Mouse (Mus musculus) forebrain, embryonic 13.5 days (tissue): ENCODE measurements around the gene Arap2. TPM values are rescaled to one million over a fixed set of nuclear protein-coding genes. Genes with fewer than 3 reads are reported as not detected.
"Not testable (repeated sequence)": the region's sequence is repeated elsewhere in the genome, so short reads cannot be mapped to it uniquely, and the experiment has no call there.

Source experiments
- ATAC-seq: fragments of 200-750 bp; cut with Nextera tagmentation; 2 replicates; pipeline ENCODE4 v1.8.0; 2017
- H3K27ac ChIP-seq: fragments of 300-500 bp; sonication (generic); 2 replicates; pipeline ENCODE4 v1.5.1; 2015; ENCODE audit warnings: inconsistent platforms, mild to moderate bottlenecking, moderate library complexity
- H3K27me3 ChIP-seq: fragments of 300-500 bp; sonication (generic); 2 replicates; pipeline ENCODE4 v1.6.1; 2015; ENCODE audit warnings: mild to moderate bottlenecking, inconsistent platforms
- H3K36me3 ChIP-seq: fragments of 300-500 bp; sonication (generic); 2 replicates; pipeline ENCODE4 v1.6.1; 2015; ENCODE audit warnings: mild to moderate bottlenecking, inconsistent platforms; ENCODE audit not compliant: poor library complexity, severe bottlenecking
- H3K4me1 ChIP-seq: fragments of 300-500 bp; sonication (generic); 2 replicates; pipeline ENCODE4 v1.6.1; 2015; ENCODE audit warnings: inconsistent platforms
- H3K4me2 ChIP-seq: fragments of 300-500 bp; sonication (generic); 2 replicates; pipeline ENCODE4 v1.6.1; 2015; ENCODE audit warnings: inconsistent platforms, mild to moderate bottlenecking, moderate library complexity
- H3K4me3 ChIP-seq: fragments of 300-500 bp; sonication (generic); 2 replicates; pipeline ENCODE4 v1.5.1; 2015; ENCODE audit warnings: mild to moderate bottlenecking, inconsistent platforms
- H3K9ac ChIP-seq: fragments of 300-500 bp; sonication (generic); 2 replicates; pipeline ENCODE4 v1.6.1; 2015; ENCODE audit warnings: mild to moderate bottlenecking, inconsistent platforms
- H3K9me3 ChIP-seq: fragments of 300-500 bp; sonication (generic); replicated peaks from 2 replicates; pipeline ENCODE4 v1.6.1; 2016; ENCODE audit warnings: inconsistent platforms
- WGBS: fragments of 180-500 bp; shearing (Covaris S2); methylation state at CpG from one replicate; pipeline ENCODE4 v1.1.7; 2015; 5-methylcytosine and 5-hydroxymethylcytosine counted together
- polyA plus RNA-seq: library from polyadenylated mRNA; unstranded; fragments of >200 nt; fragmentation: Nextera tagmentation; extraction: Ambion mirVana; gene quantifications from 2 replicates; pipeline ENCODE4 v1.2.1, GENCODE M21; 2015

The Arap2 gene
- polyA plus RNA-seq, 1 experiment from 2014 or later = 1.7 TPM

GRCm38 (mm10) chr5:62764161-62764560 lies 1.8 kb downstream of the Arap2 start:
- H3K36me3 ChIP-seq = no peaks in the 10 kb centered on the region
- no peak overlapping the region for H3K4me2 ChIP-seq
- no peak overlapping the region for H3K4me3 ChIP-seq
- H3K9ac ChIP-seq = no peak overlapping the region
- no peak for ATAC-seq
- H3K27ac ChIP-seq = no peak overlapping the region
- H3K27me3 ChIP-seq = peaks cover 7% of the 10 kb centered on the region; the same call in 1 of the 2 replicates
- no peaks in the 10 kb centered on the region for H3K9me3 ChIP-seq
- WGBS = 69% methylated on average over 5 of the region's 5 CpGs
- H3K4me1 ChIP-seq = peaks cover 5% of the 10 kb centered on the region; the same call in 1 of the 2 replicates

- peaks cover 7% of the 10 kb centered on the region; the same call in 1 of the 2 replicates for H3K27me3 ChIP-seq
- H3K4me3 ChIP-seq = no peak overlapping the region
- H3K27ac ChIP-seq = no peak overlapping the region
- no peaks in the 10 kb centered on the region for H3K9me3 ChIP-seq
- 94% methylated on average over 1 of the region's 1 CpGs for WGBS
- peaks cover 5% of the 10 kb centered on the region; the same call in 1 of the 2 replicates for H3K4me1 ChIP-seq
- no peak overlapping the region for H3K9ac ChIP-seq
- H3K4me2 ChIP-seq = no peak overlapping the region
- no peak for ATAC-seq
- H3K36me3 ChIP-seq = no peaks in the 10 kb centered on the region
Observed at GRCm38 (mm10) chr5:62763046-62763445, 2.9 kb downstream of the Arap2 start.

GRCm38 (mm10) chr5:62762298-62762960 lies 3.5 kb downstream of the Arap2 start:
- Histone ChIP-seq H3K27ac (no peak overlapping the region), H3K36me3 (no peaks in the 10 kb centered on the region), H3K9me3 (no peaks in the 10 kb centered on the region)

GRCm38 (mm10) chr5:62760791-62761504 lies 5.0 kb downstream of the Arap2 start:
- ATAC-seq = no peak
- 37% methylated on average over 5 of the region's 5 CpGs for WGBS
- Histone ChIP-seq H3K36me3 (no peaks in the 10 kb centered on the region), H3K4me2 (no peak overlapping the region), H3K9ac (no peak overlapping the region), H3K4me3 (no peak overlapping the region), H3K9me3 (no peaks in the 10 kb centered on the region), H3K4me1 (no peaks in the 10 kb centered on the region), H3K27ac (no peak overlapping the region), H3K27me3 (no peaks in the 10 kb centered on the region)

More at GRCm38 (mm10) chr5:62762298-62762960, 3.5 kb downstream of the Arap2 start:
- ATAC-seq = no peak
- no peak overlapping the region for H3K4me3 ChIP-seq
- H3K4me2 ChIP-seq = no peak overlapping the region
- WGBS = 74% methylated on average over 4 of the region's 4 CpGs
- no peak overlapping the region for H3K9ac ChIP-seq
- peaks cover 5% of the 10 kb centered on the region; the same call in 1 of the 2 replicates for H3K4me1 ChIP-seq
- H3K27me3 ChIP-seq = peaks cover 7% of the 10 kb centered on the region; the same call in 1 of the 2 replicates

GRCm38 (mm10) chr5:62755808-62756527 lies 10.0 kb downstream of the Arap2 start:
- H3K27me3 ChIP-seq = no peaks in the 10 kb centered on the region
- H3K4me2 ChIP-seq = no peak overlapping the region
- no peaks in the 10 kb centered on the region for H3K9me3 ChIP-seq
- WGBS = 86% methylated on average over 3 of the region's 3 CpGs
- H3K36me3 ChIP-seq = no peaks in the 10 kb centered on the region
- H3K9ac ChIP-seq = no peak overlapping the region
- H3K4me1 ChIP-seq = no peaks in the 10 kb centered on the region
- ATAC-seq = no peak
- no peak overlapping the region for H3K27ac ChIP-seq
- no peak overlapping the region for H3K4me3 ChIP-seq

GRCm38 (mm10) chr5:62752934-62753333 lies 13.0 kb downstream of the Arap2 start:
- no peak for ATAC-seq
- no peaks in the 10 kb centered on the region for H3K36me3 ChIP-seq
- no peak overlapping the region for H3K27ac ChIP-seq
- no peak overlapping the region for H3K9ac ChIP-seq
- H3K4me2 ChIP-seq = no peak overlapping the region
- WGBS = 77% methylated on average over 3 of the region's 3 CpGs
- no peaks in the 10 kb centered on the region for H3K9me3 ChIP-seq
- no peak overlapping the region for H3K4me3 ChIP-seq
- H3K4me1 ChIP-seq = no peaks in the 10 kb centered on the region
- H3K27me3 ChIP-seq = no peaks in the 10 kb centered on the region

- Histone ChIP-seq H3K9ac (no peak overlapping the region), H3K4me1 (no peaks in the 10 kb centered on the region), H3K36me3 (no peaks in the 10 kb centered on the region), H3K4me3 (no peak overlapping the region), H3K9me3 (no peaks in the 10 kb centered on the region), H3K27ac (no peak overlapping the region), H3K4me2 (no peak overlapping the region), H3K27me3 (no peaks in the 10 kb centered on the region)
- no peak for ATAC-seq
- 60% methylated on average over 2 of the region's 2 CpGs for WGBS
Observed at GRCm38 (mm10) chr5:62751692-62752091, 14.3 kb downstream of the Arap2 start.

GRCm38 (mm10) chr5:62748168-62748567 lies 17.8 kb downstream of the Arap2 start:
- Histone ChIP-seq H3K9me3 (no peaks in the 10 kb centered on the region), H3K27me3 (no peaks in the 10 kb centered on the region), H3K36me3 (no peaks in the 10 kb centered on the region), H3K27ac (no peak overlapping the region), H3K4me3 (no peak overlapping the region), H3K4me2 (no peak overlapping the region), H3K4me1 (no peaks in the 10 kb centered on the region), H3K9ac (no peak overlapping the region)
- WGBS = 94% methylated on average over 2 of the region's 2 CpGs
- ATAC-seq = no peak

GRCm38 (mm10) chr5:62743220-62743922 lies 22.6 kb downstream of the Arap2 start:
- Histone ChIP-seq H3K4me2 (no peak overlapping the region), H3K36me3 (no peaks in the 10 kb centered on the region), H3K4me1 (no peaks in the 10 kb centered on the region), H3K27me3 (no peaks in the 10 kb centered on the region), H3K27ac (no peak overlapping the region), H3K4me3 (no peak overlapping the region), H3K9ac (no peak overlapping the region), H3K9me3 (no peaks in the 10 kb centered on the region)
- WGBS = 89% methylated on average over 9 of the region's 9 CpGs
- no peak for ATAC-seq

GRCm38 (mm10) chr5:62739451-62740415 lies 26.2 kb downstream of the Arap2 start:
- 84% methylated on average over 9 of the region's 9 CpGs for WGBS
- no peaks in the 10 kb centered on the region for H3K36me3 ChIP-seq
- H3K27me3 ChIP-seq = no peaks in the 10 kb centered on the region
- no peaks in the 10 kb centered on the region for H3K9me3 ChIP-seq
- no peak overlapping the region for H3K9ac ChIP-seq
- no peak overlapping the region for H3K4me2 ChIP-seq
- no peak overlapping the region for H3K27ac ChIP-seq
- no peak for ATAC-seq
- H3K4me3 ChIP-seq = no peak overlapping the region
- no peaks in the 10 kb centered on the region for H3K4me1 ChIP-seq

GRCm38 (mm10) chr5:62730573-62730972 lies 35.4 kb downstream of the Arap2 start:
- H3K4me2 ChIP-seq, H3K36me3 ChIP-seq, H3K27me3 ChIP-seq, H3K27ac ChIP-seq, H3K9ac ChIP-seq, H3K4me3 ChIP-seq, H3K4me1 ChIP-seq, H3K9me3 ChIP-seq, ATAC-seq: not testable (repeated sequence)
- 94% methylated on average over 7 of the region's 7 CpGs for WGBS
